Mouse (Mus musculus) lung, adult 2 months (tissue): Measurements from ENCODE around the gene Hspb1.

ENCODE experiments used
- CTCF ChIP-seq: fragments of 200-500 bp; IDR thresholded peaks from 2 replicates; pipeline ENCODE4 v1.5.1; 2011; ENCODE audit warnings: mild to moderate bottlenecking, low read length, control low read depth; ENCODE audit not compliant: insufficient read depth
- POLR2A ChIP-seq: fragments of 200-500 bp; IDR thresholded peaks from 2 replicates; pipeline ENCODE4 v1.6.1; 2011; ENCODE audit warnings: low read depth, mild to moderate bottlenecking, control low read depth, low read length, borderline replicate concordance; ENCODE audit errors: extremely low read depth

GRCm38 (mm10) chr5:135901354-135902095 lies 13.8 kb downstream of the Hspb1 start:
- TF ChIP-seq CTCF (peak; percentile 33), POLR2A (no peak)
